Mouse (Mus musculus): ENCODE measurements around the gene Ndufs2. TPM values are rescaled to one million over a fixed set of nuclear protein-coding genes. Genes with fewer than 3 reads are reported as not detected.
"Not testable (repeated sequence)": the region's sequence is repeated elsewhere in the genome, so short reads cannot be mapped to it uniquely, and the experiment has no call there.

The Ndufs2 gene
- polyA plus RNA-seq, 1 experiment: 154 TPM

DNA sequence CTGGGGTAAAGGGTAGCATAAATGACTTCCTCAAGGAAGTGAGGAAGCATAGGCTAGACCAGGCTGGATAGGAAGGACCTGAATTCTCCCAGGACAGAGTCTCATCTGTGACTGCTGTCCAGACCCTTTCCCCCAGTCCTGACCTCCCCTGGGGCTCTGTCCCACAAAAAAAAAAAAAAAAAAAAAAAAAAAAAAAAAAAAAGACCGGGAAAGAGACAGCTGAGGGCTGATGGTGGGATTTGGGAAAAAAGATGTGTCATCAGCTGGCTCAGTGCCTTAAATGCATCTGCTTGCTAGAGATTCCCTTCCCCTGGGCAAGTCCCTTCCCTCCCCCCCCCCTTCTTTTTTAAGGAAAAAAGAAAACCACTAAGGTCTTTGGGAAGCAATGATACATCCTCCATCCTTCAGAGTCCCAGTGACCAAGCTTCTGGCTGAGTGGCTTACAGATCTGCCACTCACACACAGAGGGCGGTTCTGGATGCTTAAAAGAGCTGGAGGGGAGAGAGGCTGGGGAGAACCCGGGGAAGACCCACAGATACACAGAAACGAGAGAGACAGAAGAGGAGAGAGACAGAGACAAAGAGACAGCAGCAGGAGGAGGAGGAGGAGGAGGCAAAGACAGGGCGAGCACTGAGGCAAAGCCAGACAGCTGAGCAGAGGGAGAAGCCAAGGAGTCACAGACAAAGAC lies 1.1 kb downstream of the Ndufs2 start, which contains the start of gene Adamts4:
Gene Adamts4 (plus strand): TSS at position 509 of the 688 bp plus-strand sequence.
- H3K4me1 ChIP-seq (replicated peaks; ENCODE audit: control insufficient read depth, insufficient read depth, low read length): peaks cover 9% of the 10 kb centered on the region
- WGBS: 36% methylated on average over 5 of the region's 5 CpGs
- DNase-seq: no peak
- no peak within 1 kb of the TSS for H3K27ac ChIP-seq (ENCODE audit: control insufficient read depth, insufficient read depth, low read length)
- TF ChIP-seq POLR2A (IDR thresholded peaks at IDR 0.05; ENCODE audit: control insufficient read depth, extremely low read depth, insufficient read depth, low read length, poor library complexity) (no peak), CTCF (IDR thresholded peaks at IDR 0.05; ENCODE audit: borderline replicate concordance, control insufficient read depth, extremely low read depth, insufficient read depth, low read length, poor library complexity) (no peak)
- H3K36me3 ChIP-seq (ENCODE audit: control insufficient read depth, insufficient read depth, low read length): peaks cover 3% of the 10 kb centered on the region; the same call in 1 of the 2 replicates
- H3K27me3 ChIP-seq (ENCODE audit: control insufficient read depth, insufficient read depth, low read length): no peaks in the 10 kb centered on the region
- no peak within 1 kb of the TSS for H3K4me3 ChIP-seq (ENCODE audit: control insufficient read depth, insufficient read depth, low read length)

DNA sequence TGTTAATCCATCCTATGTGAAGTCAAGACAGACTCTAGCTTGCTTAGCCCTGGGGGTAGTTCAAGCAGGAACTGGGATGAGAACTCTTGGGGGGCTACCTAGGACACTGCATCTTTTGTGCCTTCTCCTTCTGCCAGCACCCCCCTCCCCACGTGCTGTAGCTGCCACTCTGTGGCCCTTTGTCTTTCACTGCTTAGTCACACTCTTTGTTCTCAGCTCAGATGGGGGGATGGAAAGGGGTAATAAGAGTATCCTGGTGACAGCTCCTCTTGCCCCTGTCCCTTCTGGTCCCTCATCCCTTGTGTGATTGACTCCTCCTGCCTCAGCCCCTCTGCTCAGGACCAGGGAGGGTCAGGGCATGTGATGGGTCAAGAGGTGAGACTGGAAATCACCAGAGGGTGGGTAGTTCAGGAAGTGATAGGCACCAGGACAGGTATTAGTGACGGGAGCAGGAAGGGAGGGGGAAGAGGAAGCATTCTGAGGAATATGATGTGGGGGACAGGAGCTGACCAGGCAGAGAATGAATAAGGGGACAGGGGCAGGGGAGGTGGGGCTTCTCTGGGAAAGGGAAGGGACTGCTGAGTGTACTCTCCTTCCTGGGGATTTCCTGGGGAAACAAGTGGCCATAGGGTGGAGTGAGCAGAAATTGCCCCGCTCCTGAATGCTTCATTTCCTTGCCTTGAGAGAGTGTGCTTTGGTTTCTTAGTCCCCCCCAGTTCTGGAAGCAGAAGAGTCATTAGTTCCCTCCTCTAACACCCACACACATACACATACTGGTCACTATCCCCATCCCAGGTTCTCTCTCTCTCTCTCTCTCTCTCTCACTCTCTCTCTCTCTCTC lies 2.6 kb downstream of the Ndufs2 start:
- Histone ChIP-seq H3K4me3 (ENCODE audit: control insufficient read depth, insufficient read depth, low read length) (no peak overlapping the region), H3K27ac (ENCODE audit: control insufficient read depth, insufficient read depth, low read length) (no peak overlapping the region), H3K27me3 (ENCODE audit: control insufficient read depth, insufficient read depth, low read length) (no peaks in the 10 kb centered on the region), H3K36me3 (ENCODE audit: control insufficient read depth, insufficient read depth, low read length) (peaks cover 10% of the 10 kb centered on the region), H3K4me1 (replicated peaks; ENCODE audit: control insufficient read depth, insufficient read depth, low read length) (peaks cover 9% of the 10 kb centered on the region)
- no peak for TF ChIP-seq POLR2A (IDR thresholded peaks at IDR 0.05; ENCODE audit: control insufficient read depth, extremely low read depth, insufficient read depth, low read length, poor library complexity)
- TF ChIP-seq CTCF (IDR thresholded peaks at IDR 0.05; ENCODE audit: borderline replicate concordance, control insufficient read depth, extremely low read depth, insufficient read depth, low read length, poor library complexity): no peak
- DNase-seq: no peak
- 74% methylated on average over 3 of the region's 3 CpGs for WGBS

DNA sequence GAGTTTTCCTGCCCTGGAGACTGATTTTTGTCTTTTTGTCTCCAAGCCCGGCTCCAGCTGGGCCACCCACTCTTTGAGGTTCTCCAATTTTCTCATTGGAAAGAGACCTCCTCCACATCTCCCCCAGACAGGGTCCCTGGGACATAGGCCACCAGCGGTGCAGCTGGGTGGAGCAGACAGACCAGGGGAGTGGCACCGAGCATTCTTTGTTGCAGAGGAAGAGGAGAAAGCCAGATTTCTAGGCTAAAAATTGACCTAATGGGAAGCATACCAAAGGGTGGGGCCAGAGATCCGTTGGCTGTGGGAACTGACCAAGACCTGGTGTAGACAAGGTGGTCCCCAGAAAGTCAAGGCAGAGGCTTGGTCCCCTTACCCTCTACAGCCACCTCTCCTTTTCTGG lies 3.3 kb downstream of the Ndufs2 start:
- no peak for TF ChIP-seq POLR2A (IDR thresholded peaks at IDR 0.05; ENCODE audit: control insufficient read depth, extremely low read depth, insufficient read depth, low read length, poor library complexity)
- no peak for TF ChIP-seq CTCF (IDR thresholded peaks at IDR 0.05; ENCODE audit: borderline replicate concordance, control insufficient read depth, extremely low read depth, insufficient read depth, low read length, poor library complexity)
- WGBS: 65% methylated on average over 4 of the region's 4 CpGs
- DNase-seq: no peak
- Histone ChIP-seq H3K27ac (ENCODE audit: control insufficient read depth, insufficient read depth, low read length) (no peak overlapping the region), H3K4me3 (ENCODE audit: control insufficient read depth, insufficient read depth, low read length) (no peak overlapping the region), H3K27me3 (ENCODE audit: control insufficient read depth, insufficient read depth, low read length) (no peaks in the 10 kb centered on the region), H3K36me3 (ENCODE audit: control insufficient read depth, insufficient read depth, low read length) (peaks cover 11% of the 10 kb centered on the region), H3K4me1 (replicated peaks; ENCODE audit: control insufficient read depth, insufficient read depth, low read length) (peaks cover 9% of the 10 kb centered on the region)

DNA sequence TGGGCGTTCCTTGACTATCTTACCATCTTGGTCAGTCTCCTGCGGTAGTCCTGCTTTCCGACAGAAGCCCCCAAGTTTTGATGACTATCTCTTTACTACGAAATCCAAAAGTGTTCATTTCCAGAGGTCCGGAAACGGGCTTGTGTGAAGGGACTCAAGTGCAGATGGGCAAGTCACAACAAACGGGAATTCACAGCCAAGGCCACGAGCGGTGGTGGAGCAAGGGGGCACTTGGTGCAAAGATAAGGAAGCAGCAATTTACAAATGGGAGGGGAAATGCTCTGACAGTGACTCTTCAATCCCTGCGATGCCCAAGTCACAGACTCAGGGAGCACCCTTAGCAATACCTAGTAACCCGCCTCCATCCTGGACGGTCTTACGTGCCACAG lies 3.7 kb downstream of the Ndufs2 start:
- no peaks in the 10 kb centered on the region for H3K27me3 ChIP-seq (ENCODE audit: control insufficient read depth, insufficient read depth, low read length)
- WGBS: 20% methylated on average over 13 of the region's 13 CpGs
- H3K4me3 ChIP-seq (ENCODE audit: control insufficient read depth, insufficient read depth, low read length): peak overlapping the region; percentile 51
- DNase-seq: no peak
- TF ChIP-seq CTCF (IDR thresholded peaks at IDR 0.05; ENCODE audit: borderline replicate concordance, control insufficient read depth, extremely low read depth, insufficient read depth, low read length, poor library complexity) (no peak), POLR2A (IDR thresholded peaks at IDR 0.05; ENCODE audit: control insufficient read depth, extremely low read depth, insufficient read depth, low read length, poor library complexity) (no peak)
- peaks cover 9% of the 10 kb centered on the region for H3K4me1 ChIP-seq (replicated peaks; ENCODE audit: control insufficient read depth, insufficient read depth, low read length)
- peak overlapping the region; percentile 31; the same call in 1 of the 2 replicates for H3K27ac ChIP-seq (ENCODE audit: control insufficient read depth, insufficient read depth, low read length)
- peaks cover 13% of the 10 kb centered on the region for H3K36me3 ChIP-seq (ENCODE audit: control insufficient read depth, insufficient read depth, low read length)

DNA sequence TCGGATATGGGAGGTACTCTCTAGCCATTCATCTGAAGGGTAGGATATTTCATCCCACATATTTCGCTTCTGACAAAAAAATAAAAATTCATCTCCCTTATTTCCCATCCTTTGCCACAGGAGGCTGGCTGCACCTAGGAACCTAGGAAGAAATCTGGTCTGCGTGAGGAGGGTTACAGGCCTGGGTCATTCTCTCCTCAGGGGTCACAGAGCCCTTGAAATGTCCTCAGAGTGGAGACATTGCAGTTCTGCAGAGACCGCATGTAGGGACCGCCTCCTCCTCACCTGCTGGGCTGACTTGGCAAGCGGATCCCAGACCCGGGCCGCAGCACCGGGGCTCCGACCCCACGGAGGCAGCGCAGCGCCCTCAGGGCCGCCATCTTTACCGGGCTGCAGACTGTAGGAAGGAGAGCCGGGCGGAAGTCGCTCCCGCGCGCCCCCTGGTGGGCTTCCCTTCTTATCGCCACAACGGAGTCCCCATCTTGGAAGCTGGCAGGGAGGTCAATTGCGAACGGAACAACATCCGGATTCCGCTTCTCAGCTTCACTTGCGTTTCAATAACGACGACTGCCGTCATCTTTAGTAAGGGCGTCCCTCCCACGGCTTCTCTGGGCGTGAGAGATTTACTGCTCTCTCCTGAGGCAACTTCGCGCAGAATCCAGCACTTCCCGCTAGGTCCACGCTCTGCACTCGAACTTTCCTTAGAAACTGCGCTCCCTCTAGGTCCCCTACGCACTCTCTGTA lies 4.3 kb downstream of the Ndufs2 start:
- peak; percentile 79 for TF ChIP-seq POLR2A (IDR thresholded peaks at IDR 0.05; ENCODE audit: control insufficient read depth, extremely low read depth, insufficient read depth, low read length, poor library complexity)
- peak; percentile 98 for TF ChIP-seq CTCF (IDR thresholded peaks at IDR 0.05; ENCODE audit: borderline replicate concordance, control insufficient read depth, extremely low read depth, insufficient read depth, low read length, poor library complexity)
- H3K27ac ChIP-seq (ENCODE audit: control insufficient read depth, insufficient read depth, low read length): peak overlapping the region; percentile 31; the same call in 1 of the 2 replicates
- peak overlapping the region; percentile 61 for H3K4me3 ChIP-seq (ENCODE audit: control insufficient read depth, insufficient read depth, low read length)
- peak; percentile 95 for DNase-seq
- peaks cover 9% of the 10 kb centered on the region for H3K4me1 ChIP-seq (replicated peaks; ENCODE audit: control insufficient read depth, insufficient read depth, low read length)
- H3K27me3 ChIP-seq (ENCODE audit: control insufficient read depth, insufficient read depth, low read length): no peaks in the 10 kb centered on the region
- under 1% methylated on average over 41 of the region's 41 CpGs for WGBS
- peaks cover 14% of the 10 kb centered on the region for H3K36me3 ChIP-seq (ENCODE audit: control insufficient read depth, insufficient read depth, low read length)

DNA sequence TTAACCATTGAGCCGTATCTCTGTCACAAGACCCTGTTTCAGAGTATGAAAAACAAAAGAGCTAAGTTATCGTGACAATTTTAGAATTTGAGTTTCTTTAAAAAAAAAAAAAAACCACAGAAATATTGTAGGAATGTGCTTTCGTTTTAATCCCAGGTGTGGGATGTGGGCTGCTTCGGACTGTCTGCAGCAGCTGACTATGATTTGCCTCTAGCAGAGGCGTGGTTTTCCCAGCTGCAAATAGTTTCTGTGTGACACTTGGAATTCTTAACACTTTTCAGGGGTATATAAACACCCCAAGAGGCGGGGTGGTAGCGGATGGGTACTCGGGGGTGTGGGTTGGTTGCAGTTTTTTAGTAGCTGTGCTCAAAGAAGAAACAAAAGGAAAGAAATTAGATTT lies 5.8 kb downstream of the Ndufs2 start:
- WGBS: 94% methylated on average over 8 of the region's 8 CpGs

DNA sequence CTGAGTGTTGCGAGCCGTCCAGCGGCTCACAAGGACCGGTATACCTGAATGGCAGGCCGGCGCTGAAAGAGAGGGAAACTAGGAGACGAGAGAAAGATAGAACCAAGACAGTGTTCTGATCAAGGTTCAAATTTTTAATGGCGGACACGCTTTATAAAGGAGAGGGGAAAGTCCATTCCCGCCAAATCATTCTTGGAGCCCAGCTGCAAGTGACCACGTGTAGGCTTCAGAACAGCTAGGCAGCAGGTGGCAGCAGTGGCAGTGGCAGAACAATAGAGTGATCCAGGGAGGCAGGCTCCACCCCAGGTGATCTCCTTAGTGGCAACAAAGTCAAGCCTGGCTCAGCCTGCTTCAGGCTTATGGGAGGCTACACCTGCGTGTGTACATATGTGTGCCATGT lies 9.2 kb downstream of the Ndufs2 start:
- not testable (repeated sequence) for DNase-seq; H3K27ac ChIP-seq (ENCODE audit: control insufficient read depth, insufficient read depth, low read length); H3K4me3 ChIP-seq (ENCODE audit: control insufficient read depth, insufficient read depth, low read length); H3K27me3 ChIP-seq (ENCODE audit: control insufficient read depth, insufficient read depth, low read length); H3K4me1 ChIP-seq (replicated peaks; ENCODE audit: control insufficient read depth, insufficient read depth, low read length)
- peaks cover 58% of the 10 kb centered on the region for H3K36me3 ChIP-seq (ENCODE audit: control insufficient read depth, insufficient read depth, low read length)
- WGBS: 97% methylated on average over 12 of the region's 12 CpGs

More for the DNA sequence above, 5.8 kb downstream of the Ndufs2 start:
- no peak for TF ChIP-seq CTCF (IDR thresholded peaks at IDR 0.05; ENCODE audit: borderline replicate concordance, control insufficient read depth, extremely low read depth, insufficient read depth, low read length, poor library complexity)
- no peak for TF ChIP-seq POLR2A (IDR thresholded peaks at IDR 0.05; ENCODE audit: control insufficient read depth, extremely low read depth, insufficient read depth, low read length, poor library complexity)
- no peak overlapping the region for H3K27ac ChIP-seq (ENCODE audit: control insufficient read depth, insufficient read depth, low read length)
- H3K4me3 ChIP-seq (ENCODE audit: control insufficient read depth, insufficient read depth, low read length): no peak overlapping the region
- H3K4me1 ChIP-seq (replicated peaks; ENCODE audit: control insufficient read depth, insufficient read depth, low read length): peaks cover 9% of the 10 kb centered on the region
- no peak for DNase-seq
- peaks cover 29% of the 10 kb centered on the region for H3K36me3 ChIP-seq (ENCODE audit: control insufficient read depth, insufficient read depth, low read length)
- no peaks in the 10 kb centered on the region for H3K27me3 ChIP-seq (ENCODE audit: control insufficient read depth, insufficient read depth, low read length)

All from thymus, adult 2 months (tissue).